Mouse (Mus musculus) brain, embryonic 14.5 days (tissue): ENCODE measurements around the gene Plxna4.

ENCODE experiments used
- CTCF ChIP-seq: fragments of 200-500 bp; IDR thresholded peaks from 2 replicates; pipeline ENCODE4 v1.5.1; 2012; ENCODE audit warnings: inconsistent platforms, mild to moderate bottlenecking, moderate library complexity, borderline replicate concordance; ENCODE audit not compliant: insufficient read depth, insufficient read length; ENCODE audit errors: extremely low read depth
- POLR2A ChIP-seq: fragments of 200-500 bp; IDR thresholded peaks from 2 replicates; pipeline ENCODE4 v1.6.1; 2012; ENCODE audit warnings: mild to moderate bottlenecking, inconsistent platforms, borderline replicate concordance; ENCODE audit not compliant: poor library complexity, insufficient read depth, insufficient read length, severe bottlenecking; ENCODE audit errors: extremely low read depth

- TF ChIP-seq CTCF, result no peak
- TF ChIP-seq POLR2A, result no peak
Measured at GRCm38 (mm10) chr6:32602130-32602529, 14.1 kb upstream of the Plxna4 start.
